Mouse (Mus musculus): ENCODE measurements around the gene Romo1. TPM values are rescaled to one million over a fixed set of nuclear protein-coding genes. Genes with fewer than 3 reads are reported as not detected.
"Not testable (repeated sequence)": the region's sequence is repeated elsewhere in the genome, so short reads cannot be mapped to it uniquely, and the experiment has no call there.

Gene Romo1
- 159 and 192 TPM in 2 replicates for polyA plus RNA-seq (2015; fragmentation: Nextera tagmentation; extraction: Ambion mirVana)

DNA sequence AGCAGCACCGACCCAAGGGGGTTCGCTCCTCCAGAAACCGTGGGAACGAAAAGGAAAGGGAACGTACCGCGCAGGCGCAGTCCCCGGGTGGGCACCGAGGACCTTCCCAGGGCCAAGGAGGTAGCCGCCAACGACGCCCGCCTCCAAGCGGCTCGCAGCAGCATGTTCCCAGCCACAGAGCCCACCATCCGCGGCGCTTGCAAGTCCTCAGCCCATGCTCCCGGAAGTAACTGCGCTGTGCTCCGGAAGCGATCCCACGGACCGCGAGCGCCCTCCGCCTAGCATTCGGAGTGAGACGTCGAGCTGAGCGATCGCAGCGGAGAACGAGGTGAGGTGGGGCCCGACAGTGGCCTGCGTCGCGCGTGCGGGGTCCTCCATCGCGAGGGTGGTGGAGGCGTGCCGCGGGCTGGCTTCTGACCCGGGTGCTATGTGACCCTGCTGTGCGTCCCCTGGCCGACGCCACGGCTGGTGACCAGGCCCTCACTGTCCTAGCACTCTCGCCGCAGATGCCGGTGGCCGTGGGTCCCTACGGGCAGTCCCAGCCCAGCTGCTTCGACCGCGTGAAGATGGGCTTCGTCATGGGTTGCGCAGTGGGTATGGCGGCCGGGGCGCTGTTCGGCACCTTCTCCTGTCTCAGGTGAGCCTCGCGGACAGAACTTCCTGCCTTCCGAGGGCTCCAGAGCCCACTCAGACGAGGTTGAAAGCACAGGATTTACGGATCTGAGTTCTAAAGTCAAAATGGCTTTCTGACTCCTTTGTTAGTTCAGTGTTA is at the start of gene Romo1, which contains the start of gene Nfs1:
TSS of gene Romo1 (plus strand) at position 87 of the 772 bp plus-strand sequence.
TSS of gene Nfs1 (minus strand) at position 234 of the 772 bp plus-strand sequence.
- ATAC-seq (ENCODE audit: insufficient read depth): peak; percentile 92
- peak within 1 kb of the TSS; percentile 92 for H3K27ac ChIP-seq (replicated peaks)
- under 1% methylated on average over 70 of the region's 70 CpGs for WGBS (ENCODE audit: insufficient replicate concordance)

DNA sequence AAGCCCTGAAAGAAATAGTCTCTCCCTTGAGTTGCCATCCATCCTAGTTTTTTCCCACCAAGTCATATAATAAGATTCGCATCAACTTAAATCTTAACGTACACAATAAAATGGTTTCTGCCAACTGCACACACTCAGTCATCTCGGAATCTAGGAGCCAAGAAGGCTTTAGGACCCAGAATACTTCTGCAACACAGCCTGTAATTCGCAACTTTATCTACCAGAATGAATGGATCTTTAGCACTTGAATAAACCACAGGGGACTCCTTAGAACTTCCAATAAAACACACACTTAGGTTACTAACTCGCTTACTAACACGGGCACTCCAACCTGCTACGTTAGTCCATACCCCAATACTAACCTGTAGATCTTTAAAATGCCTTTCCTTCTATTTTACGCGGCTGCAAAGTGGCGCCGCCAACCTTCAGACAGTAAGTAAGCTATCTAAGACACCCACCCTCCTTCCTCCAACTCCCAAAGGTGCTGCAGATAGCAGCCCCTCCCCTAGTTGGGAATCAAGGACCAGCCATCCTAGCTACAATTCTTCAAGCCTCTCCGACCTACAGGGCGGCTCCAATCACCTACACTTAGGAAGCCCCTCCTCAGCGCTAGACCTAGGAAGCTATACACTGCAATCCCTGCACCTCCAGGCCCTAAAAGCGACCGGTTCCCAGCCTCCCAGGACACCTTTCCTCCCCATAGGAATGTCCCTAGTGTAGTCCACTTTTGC is 33.0 kb upstream of the Romo1 start:
- Histone ChIP-seq H3K9me3 (replicated peaks) (no peaks in the 10 kb centered on the region), H3K27ac (replicated peaks) (peak overlapping the region; percentile 90), H3K9ac (peak overlapping the region; percentile 94), H3K4me1 (replicated peaks) (peaks cover 45% of the 10 kb centered on the region), H3K36me3 (replicated peaks) (peaks cover 14% of the 10 kb centered on the region), H3K27me3 (no peaks in the 10 kb centered on the region), H3K4me3 (replicated peaks) (peak overlapping the region; percentile 91), H3K4me2 (peak overlapping the region; percentile 85)
- under 1% methylated on average over 16 of the region's 16 CpGs for WGBS (ENCODE audit: insufficient replicate concordance)
- peak; percentile 66 for ATAC-seq (ENCODE audit: insufficient read depth)

More for the DNA sequence above, at the start of gene Romo1, which contains the start of gene Nfs1:
- H3K4me2 ChIP-seq: peak within 1 kb of the TSS; percentile 97
- no peaks in the 10 kb centered on the region for H3K27me3 ChIP-seq
- H3K4me1 ChIP-seq (replicated peaks): peaks cover 27% of the 10 kb centered on the region
- peak within 1 kb of the TSS; percentile 95 for H3K4me3 ChIP-seq (replicated peaks)
- no peaks in the 10 kb centered on the region for H3K9me3 ChIP-seq (replicated peaks)
- peak within 1 kb of the TSS; percentile 92 for H3K9ac ChIP-seq
- H3K36me3 ChIP-seq (replicated peaks): peaks cover 58% of the 10 kb centered on the region

DNA sequence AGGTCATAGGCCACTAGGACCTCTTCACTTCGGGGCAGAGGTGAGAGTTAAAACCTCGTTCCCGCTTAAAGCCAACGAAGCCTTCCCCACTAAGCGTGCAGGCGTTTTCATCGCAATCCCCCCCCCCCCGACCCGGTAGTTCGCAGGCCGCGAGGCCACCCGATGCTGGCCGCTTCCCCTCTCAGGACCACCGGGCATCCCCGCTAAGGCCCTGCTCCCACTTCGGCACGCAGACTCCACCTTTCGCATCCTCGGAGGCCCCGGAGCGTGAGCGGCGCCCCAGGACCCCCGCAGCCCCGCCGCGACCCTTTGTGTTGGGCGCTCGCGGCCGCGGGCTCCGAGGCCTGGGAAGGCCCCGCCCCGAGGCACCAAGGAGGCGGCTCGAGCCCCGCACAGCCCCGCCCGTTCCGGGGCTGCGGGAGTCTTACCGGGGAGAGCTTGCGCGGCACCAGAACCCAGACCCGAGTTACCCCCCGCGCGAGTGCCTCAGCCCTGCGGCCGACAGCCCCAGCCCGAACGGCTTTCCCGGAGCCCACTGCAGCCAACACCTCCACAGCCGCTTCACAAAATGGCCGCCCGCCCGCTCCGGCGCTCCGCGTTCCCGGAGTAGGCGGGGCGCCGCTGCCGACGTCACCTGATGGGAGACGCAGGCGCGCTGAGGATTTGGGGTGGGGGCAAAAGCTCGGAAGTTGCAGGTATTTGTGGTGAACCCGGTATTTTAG is 32.3 kb upstream of the Romo1 start, which contains the start of the genes Cpne1 and Rbm12:
TSS of gene Cpne1 (minus strand) at position 608 of the 722 bp plus-strand sequence.
TSS of gene Rbm12 (minus strand) at position 621 of the 722 bp plus-strand sequence.
- Histone ChIP-seq H3K27me3 (no peaks in the 10 kb centered on the region), H3K4me1 (replicated peaks) (peaks cover 40% of the 10 kb centered on the region), H3K9me3 (replicated peaks) (no peaks in the 10 kb centered on the region), H3K4me2 (peak within 1 kb of the TSS; percentile 85), H3K9ac (peak within 1 kb of the TSS; percentile 94), H3K27ac (replicated peaks) (peak within 1 kb of the TSS; percentile 90), H3K4me3 (replicated peaks) (peak within 1 kb of the TSS; percentile 91), H3K36me3 (replicated peaks) (peaks cover 8% of the 10 kb centered on the region; the same call in 1 of the 2 replicates)
- ATAC-seq (ENCODE audit: insufficient read depth): peak; percentile 92
- 1% methylated on average over 74 of the region's 74 CpGs for WGBS (ENCODE audit: insufficient replicate concordance)

- peak overlapping the region; percentile 94 for H3K9ac ChIP-seq
- H3K27me3 ChIP-seq; ATAC-seq (ENCODE audit: insufficient read depth); H3K9me3 ChIP-seq (replicated peaks); H3K36me3 ChIP-seq (replicated peaks): not testable (repeated sequence)
- WGBS (ENCODE audit: insufficient replicate concordance): 18% methylated on average over 5 of the region's 5 CpGs
- H3K4me2 ChIP-seq: peak overlapping the region; percentile 85
- peaks cover 37% of the 10 kb centered on the region for H3K4me1 ChIP-seq (replicated peaks)
- peak overlapping the region; percentile 90 for H3K27ac ChIP-seq (replicated peaks)
- peak overlapping the region; percentile 91 for H3K4me3 ChIP-seq (replicated peaks)
Observed at GRCm38 (mm10) chr2:156112080-156112423, 31.8 kb upstream of the Romo1 start.

GRCm38 (mm10) chr2:156119566-156119965 is 24.3 kb upstream of the Romo1 start:
- Histone ChIP-seq H3K27ac (replicated peaks) (no peak overlapping the region), H3K4me1 (replicated peaks) (no peaks in the 10 kb centered on the region), H3K4me3 (replicated peaks) (no peak overlapping the region), H3K9me3 (replicated peaks) (no peaks in the 10 kb centered on the region), H3K27me3 (no peaks in the 10 kb centered on the region), H3K4me2 (no peak overlapping the region), H3K9ac (no peak overlapping the region), H3K36me3 (replicated peaks) (peaks cover 14% of the 10 kb centered on the region)
- ATAC-seq (ENCODE audit: insufficient read depth): no peak

GRCm38 (mm10) chr2:156123731-156124130 is 20.1 kb upstream of the Romo1 start:
- H3K36me3 ChIP-seq (replicated peaks): peaks cover 48% of the 10 kb centered on the region
- H3K4me1 ChIP-seq (replicated peaks): no peaks in the 10 kb centered on the region
- no peak overlapping the region for H3K4me3 ChIP-seq (replicated peaks)
- no peak overlapping the region for H3K27ac ChIP-seq (replicated peaks)
- no peaks in the 10 kb centered on the region for H3K27me3 ChIP-seq
- H3K4me2 ChIP-seq: no peak overlapping the region
- H3K9ac ChIP-seq: no peak overlapping the region
- 77% methylated on average over 5 of the region's 5 CpGs for WGBS (ENCODE audit: insufficient replicate concordance)
- ATAC-seq (ENCODE audit: insufficient read depth): no peak
- H3K9me3 ChIP-seq (replicated peaks): no peaks in the 10 kb centered on the region

- H3K27me3 ChIP-seq: no peaks in the 10 kb centered on the region
- H3K36me3 ChIP-seq (replicated peaks): peaks cover 69% of the 10 kb centered on the region
- no peaks in the 10 kb centered on the region for H3K9me3 ChIP-seq (replicated peaks)
- no peak within 1 kb of the TSS for H3K9ac ChIP-seq
- H3K27ac ChIP-seq (replicated peaks): no peak within 1 kb of the TSS
- ATAC-seq (ENCODE audit: insufficient read depth): no peak
- 91% methylated on average over 5 of the region's 5 CpGs for WGBS (ENCODE audit: insufficient replicate concordance)
- no peaks in the 10 kb centered on the region for H3K4me1 ChIP-seq (replicated peaks)
- H3K4me2 ChIP-seq: no peak within 1 kb of the TSS
- no peak within 1 kb of the TSS for H3K4me3 ChIP-seq (replicated peaks)
Observed at GRCm38 (mm10) chr2:156126992-156127391, 16.8 kb upstream of the Romo1 start, which contains the start of gene Gm28036. TSS of gene Gm28036 (minus strand) at chr2:156127092.

- no peaks in the 10 kb centered on the region for H3K27me3 ChIP-seq
- no peaks in the 10 kb centered on the region for H3K9me3 ChIP-seq (replicated peaks)
- H3K36me3 ChIP-seq (replicated peaks): peaks cover 59% of the 10 kb centered on the region
- no peak overlapping the region for H3K4me2 ChIP-seq
- H3K4me3 ChIP-seq (replicated peaks): no peak overlapping the region
- no peak for ATAC-seq (ENCODE audit: insufficient read depth)
- no peak overlapping the region for H3K9ac ChIP-seq
- H3K27ac ChIP-seq (replicated peaks): no peak overlapping the region
- WGBS (ENCODE audit: insufficient replicate concordance): 78% methylated on average over 5 of the region's 5 CpGs
- H3K4me1 ChIP-seq (replicated peaks): no peaks in the 10 kb centered on the region
Observed at GRCm38 (mm10) chr2:156134161-156134560, 9.7 kb upstream of the Romo1 start.

DNA sequence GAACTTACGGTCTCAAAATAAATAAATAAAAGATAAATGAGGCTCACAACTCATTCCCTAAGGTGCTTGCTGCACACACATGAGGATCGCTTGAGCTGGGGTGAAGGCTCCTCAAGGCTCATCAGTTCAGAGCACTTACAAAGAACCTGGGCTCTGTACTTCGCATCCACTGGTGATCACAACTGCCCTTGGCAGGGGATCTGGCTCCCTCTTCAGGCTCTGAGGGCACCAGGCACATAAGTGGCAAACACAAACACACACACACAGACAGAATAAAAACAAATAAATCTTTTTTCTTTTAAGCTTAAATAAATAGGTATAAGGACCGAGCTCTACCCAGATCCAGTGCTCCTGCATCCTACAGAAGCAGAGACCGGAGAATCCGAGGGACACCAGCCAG is 8.1 kb upstream of the Romo1 start:
- Histone ChIP-seq H3K9me3 (replicated peaks) (no peaks in the 10 kb centered on the region), H3K4me3 (replicated peaks) (no peak overlapping the region), H3K4me1 (replicated peaks) (no peaks in the 10 kb centered on the region), H3K27ac (replicated peaks) (no peak overlapping the region), H3K4me2 (no peak overlapping the region), H3K27me3 (no peaks in the 10 kb centered on the region), H3K9ac (no peak overlapping the region), H3K36me3 (replicated peaks) (peaks cover 67% of the 10 kb centered on the region)
- WGBS (ENCODE audit: insufficient replicate concordance): 79% methylated on average over 6 of the region's 6 CpGs
- ATAC-seq (ENCODE audit: insufficient read depth): no peak

- 75% methylated on average over 2 of the region's 2 CpGs for WGBS (ENCODE audit: insufficient replicate concordance)
- H3K4me2 ChIP-seq: peak overlapping the region; percentile 97
- H3K9me3 ChIP-seq (replicated peaks): no peaks in the 10 kb centered on the region
- peak overlapping the region; percentile 95 for H3K4me3 ChIP-seq (replicated peaks)
- peak overlapping the region; percentile 92; the same call in 1 of the 2 replicates for H3K9ac ChIP-seq
- H3K27me3 ChIP-seq: no peaks in the 10 kb centered on the region
- H3K36me3 ChIP-seq (replicated peaks): peaks cover 52% of the 10 kb centered on the region
- H3K27ac ChIP-seq (replicated peaks): peak overlapping the region; percentile 92; the same call in 1 of the 2 replicates
- H3K4me1 ChIP-seq (replicated peaks): peaks cover 27% of the 10 kb centered on the region
- no peak for ATAC-seq (ENCODE audit: insufficient read depth)
Observed at GRCm38 (mm10) chr2:156142820-156143219, 1.0 kb upstream of the Romo1 start.

All from liver, embryonic 15.5 days (tissue).